Mouse (Mus musculus) heart, postnatal 0 days (tissue): ENCODE measurements around the gene Fam89b.

Source experiments
- CTCF ChIP-seq: IDR thresholded peaks from 2 replicates; pipeline ENCODE4 v1.5.1; 2016; ENCODE audit warnings: antibody characterized with exemption, control low read depth, low read depth
- EP300 ChIP-seq: IDR thresholded peaks from 2 replicates; pipeline ENCODE4 v1.6.1; 2016; ENCODE audit warnings: antibody characterized with exemption, low read depth

DNA sequence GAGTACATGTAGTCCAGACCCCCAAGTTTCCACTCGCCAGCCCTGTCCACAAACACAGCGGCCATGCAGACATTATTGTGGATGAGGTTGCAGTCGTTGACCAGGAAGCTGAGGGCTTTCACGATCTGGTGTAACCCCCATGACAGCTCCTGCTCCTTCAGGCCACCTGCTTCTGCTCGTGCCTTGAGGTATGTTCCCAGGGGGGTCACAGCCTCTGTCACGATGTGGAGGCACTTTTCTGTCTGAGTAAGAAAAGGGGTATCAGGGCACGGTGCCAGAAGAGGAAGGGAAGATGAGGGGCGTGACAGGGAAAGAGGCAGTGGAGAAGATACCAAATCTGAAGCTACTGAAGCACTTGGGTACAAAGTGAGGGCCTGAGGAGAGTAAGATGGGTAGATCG lies 40.9 kb upstream of the Fam89b start:
- TF ChIP-seq CTCF (no peak), EP300 (no peak)
